Mouse (Mus musculus) embryonic facial prominence, embryonic 11.5 days (tissue): ENCODE measurements at regions not wholly inside any gene's neighbourhood (a gene's known extent, or its start where the extent isn't known, plus 50 kb on each side); places are given as distances from the start of the nearest gene placed in this dataset.

Experiments used
- ATAC-seq: fragments of 200-750 bp; cut with Nextera tagmentation; replicated peaks from 2 replicates; pipeline ENCODE4 v1.8.0; 2017; ENCODE audit warnings: low read depth; ENCODE audit not compliant: insufficient number of reproducible peaks, low FRiP score, low TSS enrichment
- DNase-seq: peaks from one replicate; pipeline ENCODE4 v3.0.0-alpha.2; 2015; ENCODE audit warnings: low spot score
- H3K27ac ChIP-seq: fragments of 300-500 bp; sonication (generic); replicated peaks from 2 replicates; pipeline ENCODE4 v1.5.1; 2014; ENCODE audit warnings: mild to moderate bottlenecking, low read depth, low read length, control low read depth
- H3K27me3 ChIP-seq: fragments of 300-500 bp; sonication (generic); 2 replicates; pipeline ENCODE4 v1.6.1; 2014; ENCODE audit warnings: mild to moderate bottlenecking, low read length, moderate library complexity, mixed read lengths; ENCODE audit not compliant: control insufficient read depth, insufficient read depth
- H3K36me3 ChIP-seq: fragments of 300-500 bp; sonication (generic); replicated peaks from 2 replicates; pipeline ENCODE4 v1.6.1; 2014; ENCODE audit warnings: low read depth, mild to moderate bottlenecking, low read length, moderate library complexity, mixed read lengths; ENCODE audit not compliant: control insufficient read depth, insufficient read depth
- H3K4me1 ChIP-seq: fragments of 300-500 bp; sonication (generic); 2 replicates; pipeline ENCODE4 v1.6.1; 2014; ENCODE audit warnings: low read length, mixed read lengths; ENCODE audit not compliant: control insufficient read depth, insufficient read depth
- H3K4me2 ChIP-seq: fragments of 300-500 bp; sonication (generic); 2 replicates; pipeline ENCODE4 v1.6.1; 2014; ENCODE audit warnings: low read depth, mild to moderate bottlenecking, control low read depth, low read length, moderate library complexity
- H3K4me3 ChIP-seq: fragments of 300-500 bp; sonication (generic); 2 replicates; pipeline ENCODE4 v1.5.1; 2014; ENCODE audit warnings: low read depth, low read length, control low read depth
- H3K9ac ChIP-seq: fragments of 300-500 bp; sonication (generic); replicated peaks from 2 replicates; pipeline ENCODE4 v1.6.1; 2014; ENCODE audit warnings: mild to moderate bottlenecking, control low read depth, low read length
- H3K9me3 ChIP-seq: fragments of 300-500 bp; sonication (generic); replicated peaks from 2 replicates; pipeline ENCODE4 v1.6.1; 2016; ENCODE audit warnings: mild to moderate bottlenecking, low read length, inconsistent platforms, mixed read lengths; ENCODE audit not compliant: control insufficient read depth
- WGBS: fragments of 180-500 bp; shearing (Covaris S2); extraction: QIAGEN DNeasy Blood & Tissue Kit; methylation state at CpG from one replicate; pipeline ENCODE4 v1.1.7; 2014; 5-methylcytosine and 5-hydroxymethylcytosine counted together

DNA sequence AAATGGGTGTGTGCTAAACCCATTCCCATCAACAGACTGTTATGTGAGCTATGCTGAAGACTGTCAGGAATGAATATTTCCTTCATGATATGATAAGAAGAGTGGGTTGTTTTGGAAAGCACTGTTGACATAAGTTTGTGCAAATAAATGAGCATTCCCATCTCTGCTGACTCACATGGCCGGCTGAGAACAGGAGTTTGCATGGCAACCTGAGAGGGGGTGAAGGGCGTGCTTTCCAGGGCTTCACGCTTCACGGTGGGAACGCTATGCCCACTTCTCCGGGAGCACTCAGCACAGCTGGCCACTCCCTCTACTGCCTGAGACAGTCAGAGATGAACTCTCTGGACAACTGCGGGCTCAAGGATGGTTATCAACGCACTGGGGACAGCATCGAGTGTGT, 348.9 kb upstream of the Slc24a5 start:
- H3K27ac ChIP-seq = no peak overlapping the region
- H3K9me3 ChIP-seq = no peaks in the 10 kb centered on the region
- no peak overlapping the region for H3K4me3 ChIP-seq
- no peaks in the 10 kb centered on the region for H3K36me3 ChIP-seq
- H3K4me2 ChIP-seq = no peak overlapping the region
- no peaks in the 10 kb centered on the region for H3K27me3 ChIP-seq
- H3K4me1 ChIP-seq = no peaks in the 10 kb centered on the region
- DNase-seq = no peak
- no peak overlapping the region for H3K9ac ChIP-seq
- no peak for ATAC-seq
- WGBS = 72% methylated on average over 9 of the region's 9 CpGs

GRCm38 (mm10) chr2:124719820-124720478, 348.0 kb upstream of the Slc24a5 start:
- H3K36me3 ChIP-seq = no peaks in the 10 kb centered on the region
- no peak overlapping the region for H3K4me2 ChIP-seq
- H3K27ac ChIP-seq = no peak overlapping the region
- WGBS = 77% methylated on average over 14 of the region's 14 CpGs
- no peak overlapping the region for H3K4me3 ChIP-seq
- no peaks in the 10 kb centered on the region for H3K27me3 ChIP-seq
- no peak overlapping the region for H3K9ac ChIP-seq
- no peaks in the 10 kb centered on the region for H3K4me1 ChIP-seq
- DNase-seq = no peak
- ATAC-seq = 0 out of 2 replicates have a peak, but pooled peaks have one; percentile 34
- H3K9me3 ChIP-seq = no peaks in the 10 kb centered on the region

DNA sequence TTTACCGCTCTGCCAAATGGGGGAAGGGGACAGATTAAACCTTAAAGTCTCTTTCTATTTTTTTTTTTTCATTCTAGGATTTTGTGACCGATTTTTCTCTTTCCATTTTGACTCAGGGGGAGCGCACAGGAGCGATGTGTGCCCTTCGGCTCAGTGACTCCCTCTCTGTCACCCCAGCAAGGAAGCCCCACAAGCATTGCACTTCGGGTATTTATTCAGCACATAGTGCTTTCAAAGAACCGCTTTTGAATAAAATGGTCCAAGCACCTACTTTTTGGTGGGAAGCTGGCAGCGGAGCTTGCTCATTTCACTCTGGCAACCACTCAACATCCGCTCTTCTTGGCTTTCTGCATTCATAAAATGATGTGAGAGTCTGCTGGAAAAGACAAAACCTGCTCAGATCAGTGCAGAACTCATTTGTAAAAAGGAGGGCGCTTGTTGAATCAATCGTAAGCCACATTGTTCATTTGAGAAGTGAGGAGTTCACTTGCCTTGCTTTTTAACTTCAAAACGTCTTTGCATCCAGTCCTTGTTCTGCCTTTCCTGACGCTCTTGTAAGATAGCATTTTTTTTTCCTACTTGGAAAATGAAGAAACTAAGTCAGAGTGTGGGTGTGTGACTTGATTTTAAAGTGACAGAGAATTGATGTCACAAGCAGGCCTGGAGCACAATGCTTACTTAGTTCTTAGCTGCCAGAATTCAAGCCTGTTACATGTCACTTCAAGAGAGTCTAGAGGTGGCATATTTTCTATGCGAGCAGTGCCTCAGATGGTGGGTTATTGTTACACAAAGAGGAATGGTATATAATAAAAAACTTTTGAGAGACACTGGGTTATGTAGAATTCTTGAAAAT, 347.1 kb upstream of the Slc24a5 start:
- ATAC-seq (no peak), DNase-seq (no peak)
- Histone ChIP-seq H3K4me3 (no peak overlapping the region), H3K27me3 (no peaks in the 10 kb centered on the region), H3K27ac (no peak overlapping the region), H3K9ac (no peak overlapping the region), H3K4me1 (no peaks in the 10 kb centered on the region), H3K36me3 (no peaks in the 10 kb centered on the region), H3K9me3 (no peaks in the 10 kb centered on the region), H3K4me2 (no peak overlapping the region)
- WGBS = 82% methylated on average over 14 of the region's 14 CpGs

- Histone ChIP-seq H3K9ac (no peak overlapping the region), H3K36me3 (no peaks in the 10 kb centered on the region), H3K4me3 (no peak overlapping the region), H3K27me3 (no peaks in the 10 kb centered on the region), H3K4me2 (no peak overlapping the region), H3K9me3 (no peaks in the 10 kb centered on the region), H3K27ac (no peak overlapping the region), H3K4me1 (no peaks in the 10 kb centered on the region)
- DNase-seq (no peak), ATAC-seq (no peak)
- 70% methylated on average over 4 of the region's 4 CpGs for WGBS
These were observed 343.8 kb upstream of the Slc24a5 start for GRCm38 (mm10) chr2:124724171-124724570.

DNA sequence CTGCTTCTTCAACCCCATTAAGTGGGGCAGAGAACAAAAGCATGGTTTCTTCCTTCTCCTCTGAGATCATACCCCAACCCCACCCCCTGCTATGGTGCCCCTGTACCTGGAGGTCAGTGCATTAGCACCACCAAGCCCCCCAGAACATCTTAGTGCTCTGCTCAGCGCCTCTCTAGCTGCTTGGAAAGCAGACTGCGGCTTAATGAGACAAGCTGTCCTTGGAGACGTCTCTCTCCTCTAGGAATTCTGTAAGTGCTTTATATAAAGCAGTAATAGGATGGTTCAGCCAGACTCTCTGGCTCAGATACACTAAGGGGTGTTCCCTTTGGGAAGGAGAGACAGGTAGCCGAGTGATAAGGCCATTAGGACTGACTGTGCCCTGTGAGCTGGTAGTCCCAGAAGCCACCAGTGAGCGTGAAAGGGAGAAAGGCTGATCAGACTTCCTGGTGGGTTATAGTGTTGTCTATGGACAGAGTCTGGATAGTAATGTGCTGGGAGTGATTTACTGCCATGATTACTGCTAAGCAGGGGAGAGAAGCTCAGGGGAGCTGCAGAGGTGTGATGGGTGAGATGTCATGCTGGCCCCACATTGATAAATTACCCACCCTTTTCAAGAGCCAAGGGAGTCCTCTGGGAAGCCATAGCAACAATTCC, 343.0 kb upstream of the Slc24a5 start:
- 78% methylated on average over 5 of the region's 5 CpGs for WGBS
- H3K9ac ChIP-seq = no peak overlapping the region
- H3K4me2 ChIP-seq = no peak overlapping the region
- no peak; the same call in 1 of the 2 replicates for ATAC-seq
- H3K4me1 ChIP-seq = no peaks in the 10 kb centered on the region
- no peaks in the 10 kb centered on the region for H3K27me3 ChIP-seq
- no peaks in the 10 kb centered on the region for H3K9me3 ChIP-seq
- no peak for DNase-seq
- no peaks in the 10 kb centered on the region for H3K36me3 ChIP-seq
- no peak overlapping the region for H3K4me3 ChIP-seq
- H3K27ac ChIP-seq = no peak overlapping the region

- Histone ChIP-seq H3K27ac (no peak overlapping the region), H3K27me3 (no peaks in the 10 kb centered on the region), H3K9me3 (no peaks in the 10 kb centered on the region), H3K4me3 (no peak overlapping the region), H3K9ac (no peak overlapping the region), H3K4me2 (no peak overlapping the region), H3K4me1 (no peaks in the 10 kb centered on the region), H3K36me3 (no peaks in the 10 kb centered on the region)
- no peak for ATAC-seq
- no peak for DNase-seq
- 90% methylated on average over 5 of the region's 5 CpGs for WGBS
These were observed 339.9 kb upstream of the Slc24a5 start for GRCm38 (mm10) chr2:124727979-124728378.

DNA sequence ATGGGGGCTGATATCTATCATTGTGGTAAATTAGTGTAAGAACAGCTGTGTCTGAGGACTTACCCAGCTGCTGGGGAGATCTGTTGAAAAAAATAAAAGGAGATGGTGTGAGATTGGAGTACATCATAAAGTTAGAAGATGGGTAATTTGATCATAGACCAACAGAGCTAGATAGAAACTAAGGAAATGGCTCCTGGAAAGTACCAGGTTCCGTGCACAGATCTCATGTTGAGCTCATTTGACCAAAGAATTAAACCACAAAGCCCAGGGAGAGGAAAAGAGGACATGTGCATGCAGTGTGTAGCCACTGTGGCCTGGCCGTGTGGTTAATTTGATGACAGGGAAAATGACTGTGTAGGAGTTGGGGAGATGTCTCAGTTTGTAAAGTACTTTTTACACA, 335.3 kb upstream of the Slc24a5 start:
- Histone ChIP-seq H3K27ac (no peak overlapping the region), H3K27me3 (no peaks in the 10 kb centered on the region), H3K4me2 (no peak overlapping the region), H3K4me1 (no peaks in the 10 kb centered on the region), H3K36me3 (no peaks in the 10 kb centered on the region), H3K4me3 (no peak overlapping the region), H3K9ac (no peak overlapping the region), H3K9me3 (no peaks in the 10 kb centered on the region)
- DNase-seq (no peak), ATAC-seq (no peak)
- 80% methylated on average over 2 of the region's 2 CpGs for WGBS

DNA sequence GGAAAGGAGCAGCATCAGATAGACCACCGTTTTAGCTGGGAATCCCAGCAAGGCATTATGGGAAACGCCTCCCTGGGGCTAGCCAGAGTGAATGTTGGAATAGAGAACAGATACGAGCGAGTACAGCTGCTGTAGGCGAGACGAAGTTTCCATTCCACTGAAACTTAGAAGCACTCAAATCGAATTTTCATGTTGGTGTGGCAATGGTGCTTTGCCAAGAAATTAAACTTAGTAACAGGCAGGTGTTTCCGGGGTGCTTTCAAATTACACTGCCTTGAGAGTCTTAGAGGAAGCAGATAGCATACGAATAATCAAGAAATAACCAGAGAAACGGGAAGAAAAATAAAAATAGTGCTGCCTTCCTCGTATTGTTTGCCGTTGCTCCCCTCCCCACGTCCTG, 327.1 kb upstream of the Slc24a5 start:
- H3K27ac ChIP-seq = no peak overlapping the region

More for the DNA sequence above, 327.1 kb upstream of the Slc24a5 start:
- DNase-seq (peak; percentile 28), ATAC-seq (no peak)
- Histone ChIP-seq H3K9ac (no peak overlapping the region), H3K27me3 (no peaks in the 10 kb centered on the region), H3K4me2 (no peak overlapping the region), H3K36me3 (no peaks in the 10 kb centered on the region), H3K4me3 (no peak overlapping the region), H3K9me3 (no peaks in the 10 kb centered on the region), H3K4me1 (no peaks in the 10 kb centered on the region)
- 51% methylated on average over 13 of the region's 13 CpGs for WGBS
